In the genomic region with DNA sequence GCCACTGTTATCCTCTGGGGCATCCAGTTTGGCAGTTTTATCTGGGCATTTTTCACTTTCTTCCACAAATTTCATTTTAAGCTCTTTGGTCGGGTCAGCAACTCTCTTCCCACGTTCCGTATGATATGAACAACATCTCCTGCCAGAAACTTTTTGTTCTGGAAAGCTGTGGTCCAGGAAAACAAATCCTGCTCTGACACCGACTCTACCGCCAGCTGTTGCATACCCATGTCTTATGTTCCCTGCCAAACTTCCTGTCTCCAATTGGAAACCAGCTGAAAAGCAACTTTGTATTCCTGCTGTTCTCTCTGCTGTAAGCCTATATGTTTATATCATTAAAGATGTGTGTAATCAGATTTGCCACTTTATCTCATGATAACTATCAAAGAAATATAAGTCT, we compare ENCODE assay signal across 20 mouse cellular contexts.
DNase-seq lines count a peak whose midpoint lies in the region; ATAC-seq and TF ChIP-seq lines count a peak whose summit lies in the region.
"Had no signal": no experiment of that assay in that cellular context is flagged by ENCODE, and none has a peak within 500 bp of the region (broad histone marks: within the 10 kb centered on the region; RNA-seq: fewer than 3 reads in every experiment).

No protein-coding gene starts in this region.

- no peak overlapping the region for H3K4me2 ChIP-seq in lung, embryonic 14.5 days
- H3K4me2 ChIP-seq: embryonic facial prominence, embryonic 13.5 days; liver, embryonic 12.5 days; midbrain, embryonic 11.5 days; neural tube, embryonic 13.5 days had no signal

- no peak overlapping the region for H3K9ac ChIP-seq in lung, embryonic 14.5 days
- H3K9ac ChIP-seq: embryonic facial prominence, embryonic 13.5 days; forebrain, postnatal 0 days; liver, embryonic 12.5 days; neural tube, embryonic 13.5 days had no signal

- H3K4me1 ChIP-seq in lung, embryonic 14.5 days (ENCODE audit: insufficient read depth): no peaks in the 10 kb centered on the region
- no peaks in the 10 kb centered on the region for H3K4me1 ChIP-seq in lung, adult 2 months (ENCODE audit: control insufficient read depth, insufficient read depth, low read length)
- H3K4me1 ChIP-seq: embryonic facial prominence, embryonic 13.5 days; hindbrain, embryonic 10.5 days; liver, embryonic 12.5 days; neural tube, embryonic 13.5 days had no signal

- intact Hi-C loops in gastrocnemius, postnatal 36 days (cut with DNase I): no loop called here
- intact Hi-C loops in heart, postnatal 25 days (cut with DNase I): no loop called here

- WGBS in lung, embryonic 14.5 days: 44% methylated on average over 5 of the region's 5 CpGs
- WGBS in lung, adult 2 months: 64% methylated on average over 5 of the region's 5 CpGs

- no peak for ATAC-seq in lung, embryonic 14.5 days (ENCODE audit: insufficient read depth)
- ATAC-seq: forebrain, postnatal 0 days; liver, embryonic 12.5 days had no signal

- no peaks in the 10 kb centered on the region for H3K27me3 ChIP-seq in lung, embryonic 14.5 days (ENCODE audit: insufficient read depth, low read length)
- H3K27me3 ChIP-seq: embryonic facial prominence, embryonic 13.5 days; liver, embryonic 12.5 days; neural tube, embryonic 13.5 days had no signal

- H3K36me3 ChIP-seq in lung, embryonic 14.5 days (ENCODE audit: insufficient read depth): no peaks in the 10 kb centered on the region
- H3K36me3 ChIP-seq: embryonic facial prominence, embryonic 13.5 days; hindbrain, embryonic 10.5 days; liver, embryonic 12.5 days; neural tube, embryonic 13.5 days had no signal

- peak; percentile 16 for DNase-seq in gastrocnemius, postnatal 25 days
- no peak for DNase-seq in gastrocnemius, postnatal 36 days
- DNase-seq in lung, embryonic 14.5 days: peak; percentile 54
- no peak for DNase-seq in lung, adult 2 months
- peak; percentile 32 for DNase-seq in heart, postnatal 25 days (ENCODE audit: low spot score)
- DNase-seq in skeletal muscle tissue, adult 2 months (ENCODE audit: low read depth, low spot score): peak; percentile 27
- DNase-seq in cerebellum, adult 8-10 months: no peak
- DNase-seq: adrenal gland, adult 8-10 months; cerebellum, adult 11-12 months; forebrain, postnatal 0 days; kidney, adult 18-20 months; kidney, postnatal 4 days; right cerebral cortex, postnatal 14 days; thymus, postnatal 4 days had no signal

- no peak overlapping the region for H3K27ac ChIP-seq in lung, embryonic 14.5 days (ENCODE audit: low read depth)
- H3K27ac ChIP-seq: embryonic facial prominence, embryonic 13.5 days; hindbrain, embryonic 10.5 days; liver, embryonic 12.5 days; macrophage; neural tube, embryonic 13.5 days had no signal

- no peak for TF ChIP-seq CTCF in lung, embryonic 14.5 days (IDR thresholded peaks at IDR 0.05; ENCODE audit: low read depth)
- no peak for TF ChIP-seq CTCF in lung, adult 2 months (IDR thresholded peaks at IDR 0.05; ENCODE audit: insufficient read depth, low read length)

- H3K4me3 ChIP-seq in lung, embryonic 14.5 days (ENCODE audit: low read depth, low read length): no peak overlapping the region
- H3K4me3 ChIP-seq in lung, adult 2 months (replicated peaks; ENCODE audit: extremely low read depth, low read depth, low read length): no peak overlapping the region
- H3K4me3 ChIP-seq: embryonic facial prominence, embryonic 13.5 days; hindbrain, embryonic 10.5 days; liver, embryonic 12.5 days; neural tube, embryonic 13.5 days had no signal

- no peaks in the 10 kb centered on the region for H3K9me3 ChIP-seq in lung, embryonic 14.5 days (ENCODE audit: low read depth, low read length)
- H3K9me3 ChIP-seq: embryonic facial prominence, embryonic 13.5 days; hindbrain, embryonic 10.5 days; liver, embryonic 12.5 days; neural tube, embryonic 13.5 days had no signal

- TF ChIP-seq POLR2A in lung, adult 2 months (IDR thresholded peaks at IDR 0.05; ENCODE audit: borderline replicate concordance, extremely low read depth, low read depth, low read length): no peak

Comparison
In these comparisons a context has a peak if more than half of its experiments do, and no peak if none do; other contexts are left out.
1. DNase-seq: peak in gastrocnemius, postnatal 25 days (single experiment), lung, embryonic 14.5 days (single experiment), heart, postnatal 25 days (single experiment) and skeletal muscle tissue, adult 2 months (single experiment); none in gastrocnemius, postnatal 36 days (0 of 2), lung, adult 2 months (single experiment) and cerebellum, adult 8-10 months (single experiment).